Mouse (Mus musculus) heart, embryonic 12.5 days (tissue): Measurements from ENCODE around the gene Cbfa2t3. TPM values are rescaled to one million over a fixed set of nuclear protein-coding genes. Genes with fewer than 3 reads are reported as not detected.
A peak's percentile ranks its signal among the peaks of the same experiment; 100 is the strongest.

Source experiments
- ATAC-seq: fragments of 200-750 bp; cut with Nextera tagmentation; 2 replicates; pipeline ENCODE4 v1.8.0; 2017; ENCODE audit warnings: moderate TSS enrichment, moderate library complexity; ENCODE audit not compliant: insufficient number of reproducible peaks, low FRiP score
- H3K27ac ChIP-seq: fragments of 300-500 bp; sonication (generic); 2 replicates; pipeline ENCODE4 v1.5.1; 2016; ENCODE audit warnings: mild to moderate bottlenecking, moderate library complexity; ENCODE audit not compliant: poor library complexity, severe bottlenecking
- H3K27me3 ChIP-seq: fragments of 300-500 bp; sonication (generic); replicated peaks from 2 replicates; pipeline ENCODE4 v1.6.1; 2016; ENCODE audit warnings: mild to moderate bottlenecking, moderate library complexity
- H3K36me3 ChIP-seq: fragments of 300-500 bp; sonication (generic); 2 replicates; pipeline ENCODE4 v1.6.1; 2016; ENCODE audit warnings: mild to moderate bottlenecking, moderate library complexity
- H3K4me1 ChIP-seq: fragments of 300-500 bp; sonication (generic); replicated peaks from 2 replicates; pipeline ENCODE4 v1.6.1; 2016; ENCODE audit warnings: mild to moderate bottlenecking
- H3K4me2 ChIP-seq: fragments of 300-500 bp; sonication (generic); 2 replicates; pipeline ENCODE4 v1.6.1; 2016; ENCODE audit warnings: mild to moderate bottlenecking, moderate library complexity
- H3K4me3 ChIP-seq: fragments of 300-500 bp; sonication (generic); 2 replicates; pipeline ENCODE4 v1.5.1; 2016; ENCODE audit warnings: mild to moderate bottlenecking
- H3K9ac ChIP-seq: fragments of 300-500 bp; sonication (generic); 2 replicates; pipeline ENCODE4 v1.6.1; 2016; ENCODE audit warnings: mild to moderate bottlenecking, moderate library complexity
- H3K9me3 ChIP-seq: fragments of 300-500 bp; sonication (generic); replicated peaks from 2 replicates; pipeline ENCODE4 v1.6.1; 2016; ENCODE audit warnings: mild to moderate bottlenecking, moderate library complexity
- WGBS: fragments of 180-500 bp; shearing (Covaris S2); methylation state at CpG from one replicate; pipeline ENCODE4 v1.1.7; 2016; 5-methylcytosine and 5-hydroxymethylcytosine counted together
- polyA plus RNA-seq: library from polyadenylated mRNA; unstranded; fragments of >200 nt; fragmentation: Nextera tagmentation; extraction: Ambion mirVana; gene quantifications from 2 replicates; pipeline ENCODE4 v1.2.1, GENCODE M21; 2016

Gene Cbfa2t3
- polyA plus RNA-seq, 1 experiment from 2014 or later = 6.2 TPM

DNA sequence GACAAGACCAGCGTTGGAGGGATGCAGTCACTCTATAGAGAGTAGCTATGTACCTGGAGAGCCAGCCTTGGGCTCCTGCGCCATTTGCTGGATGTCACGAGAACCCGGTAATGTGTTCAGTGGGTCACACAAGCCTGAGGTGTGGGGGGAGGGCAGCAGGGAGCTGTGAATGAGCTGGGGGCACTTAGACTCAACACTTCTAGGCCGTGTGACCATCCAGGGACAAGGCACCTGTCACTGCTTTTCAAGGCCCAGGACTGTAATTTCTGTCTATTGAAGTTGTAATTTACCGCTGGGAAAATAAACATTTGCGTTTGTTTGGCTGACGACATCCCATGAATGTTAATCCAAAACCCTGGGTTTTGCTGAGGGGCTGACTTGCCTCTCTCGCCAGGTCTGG, 12.0 kb downstream of the Cbfa2t3 start:
- no peaks in the 10 kb centered on the region for H3K36me3 ChIP-seq
- H3K27ac ChIP-seq = no peak overlapping the region
- no peak overlapping the region for H3K9ac ChIP-seq
- no peak overlapping the region for H3K4me2 ChIP-seq
- H3K4me3 ChIP-seq = no peak overlapping the region
- H3K4me1 ChIP-seq = peaks cover 12% of the 10 kb centered on the region
- no peak for ATAC-seq
- no peaks in the 10 kb centered on the region for H3K9me3 ChIP-seq
- WGBS = 79% methylated on average over 9 of the region's 9 CpGs
- peaks cover 35% of the 10 kb centered on the region for H3K27me3 ChIP-seq

DNA sequence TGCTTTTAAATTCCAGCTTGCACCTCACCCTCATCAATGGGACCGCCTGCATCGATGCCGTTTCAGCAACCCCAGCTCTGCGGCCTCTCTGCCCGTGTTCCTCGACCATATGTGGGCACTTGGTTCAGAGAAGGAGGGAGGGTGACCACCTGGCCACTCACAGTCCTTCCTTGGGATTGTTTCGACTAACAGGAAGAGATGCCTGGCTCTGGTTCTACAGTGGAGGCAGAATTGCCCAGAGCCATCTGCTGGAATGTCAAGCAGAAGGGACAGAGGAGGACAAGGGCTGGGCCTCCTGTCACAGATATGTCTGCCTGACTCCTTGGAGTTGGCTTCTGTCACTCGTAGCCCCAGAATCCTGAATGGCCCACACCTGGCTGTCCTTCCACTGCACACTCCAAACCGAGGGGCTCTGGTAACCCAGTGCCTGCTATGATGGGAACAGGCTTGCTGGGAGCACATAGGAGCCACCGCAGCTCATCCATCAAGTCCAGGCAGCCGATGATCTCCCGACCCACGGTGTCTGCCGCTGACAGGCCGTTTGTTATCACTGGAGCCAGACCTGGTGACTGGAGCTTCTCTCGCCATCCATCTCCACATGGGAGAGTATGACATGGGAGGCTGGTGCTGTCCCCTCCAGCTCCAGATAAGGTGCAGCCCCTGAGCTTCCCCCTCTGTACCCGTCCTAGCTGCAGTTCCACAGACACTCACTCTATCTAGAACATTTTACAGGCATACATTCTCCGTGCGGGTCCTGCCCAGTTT, 13.6 kb downstream of the Cbfa2t3 start:
- peaks cover 10% of the 10 kb centered on the region for H3K4me1 ChIP-seq
- H3K9me3 ChIP-seq = no peaks in the 10 kb centered on the region
- H3K36me3 ChIP-seq = no peaks in the 10 kb centered on the region
- no peak overlapping the region for H3K27ac ChIP-seq
- no peak overlapping the region for H3K4me3 ChIP-seq
- H3K9ac ChIP-seq = no peak overlapping the region
- peak; percentile 81 for ATAC-seq
- 39% methylated on average over 19 of the region's 19 CpGs for WGBS
- H3K27me3 ChIP-seq = peaks cover 49% of the 10 kb centered on the region
- no peak overlapping the region for H3K4me2 ChIP-seq

DNA sequence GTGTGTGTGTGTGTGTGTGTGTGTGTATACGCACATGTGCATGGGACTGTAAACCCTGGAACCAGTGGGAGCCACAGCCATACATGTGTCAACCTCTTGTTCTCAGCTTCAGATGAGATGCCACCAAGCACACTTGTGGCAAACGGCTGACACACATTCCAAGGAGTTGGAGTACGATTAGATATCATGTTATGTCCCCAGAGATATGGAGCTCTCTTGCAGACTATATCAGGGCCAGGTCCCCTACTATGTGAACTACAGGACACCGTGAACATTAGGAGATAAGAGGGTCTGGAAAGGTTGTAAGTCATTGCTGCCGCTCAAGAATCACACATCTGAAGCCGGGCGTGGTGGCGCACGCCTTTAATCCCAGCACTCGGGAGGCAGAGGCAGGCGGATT, 16.1 kb downstream of the Cbfa2t3 start:
- Histone ChIP-seq H3K9me3 (no peaks in the 10 kb centered on the region), H3K4me3 (no peak overlapping the region), H3K27me3 (peaks cover 68% of the 10 kb centered on the region), H3K4me1 (peaks cover 30% of the 10 kb centered on the region), H3K36me3 (no peaks in the 10 kb centered on the region), H3K4me2 (no peak overlapping the region), H3K9ac (no peak overlapping the region), H3K27ac (no peak overlapping the region)
- WGBS = 67% methylated on average over 11 of the region's 11 CpGs
- no peak for ATAC-seq

DNA sequence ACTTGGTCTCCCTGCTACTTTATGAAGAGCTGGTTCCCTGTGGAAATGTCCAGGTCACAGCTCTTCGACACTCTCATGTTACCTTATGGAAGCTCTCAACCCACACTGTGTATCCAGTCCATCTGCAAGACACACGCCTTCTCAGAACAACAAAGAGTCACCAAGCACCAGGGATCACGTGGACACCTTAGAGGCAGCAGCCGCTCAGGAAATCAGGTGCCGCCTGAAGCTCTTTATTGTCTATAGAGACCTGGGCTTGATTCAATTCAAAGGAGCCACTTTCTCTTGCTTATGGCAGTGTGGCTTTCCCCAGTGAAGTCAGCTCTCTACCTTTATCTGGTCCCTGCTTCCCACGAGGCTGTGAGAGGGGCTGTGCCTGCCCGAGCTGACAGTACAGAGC, 18.7 kb downstream of the Cbfa2t3 start:
- H3K4me1 ChIP-seq = peaks cover 39% of the 10 kb centered on the region
- 41% methylated on average over 7 of the region's 7 CpGs for WGBS
- no peak for ATAC-seq
- H3K9me3 ChIP-seq = no peaks in the 10 kb centered on the region
- peaks cover 76% of the 10 kb centered on the region for H3K27me3 ChIP-seq
- no peak overlapping the region for H3K9ac ChIP-seq
- no peaks in the 10 kb centered on the region for H3K36me3 ChIP-seq
- H3K27ac ChIP-seq = no peak overlapping the region
- H3K4me2 ChIP-seq = no peak overlapping the region
- no peak overlapping the region for H3K4me3 ChIP-seq

DNA sequence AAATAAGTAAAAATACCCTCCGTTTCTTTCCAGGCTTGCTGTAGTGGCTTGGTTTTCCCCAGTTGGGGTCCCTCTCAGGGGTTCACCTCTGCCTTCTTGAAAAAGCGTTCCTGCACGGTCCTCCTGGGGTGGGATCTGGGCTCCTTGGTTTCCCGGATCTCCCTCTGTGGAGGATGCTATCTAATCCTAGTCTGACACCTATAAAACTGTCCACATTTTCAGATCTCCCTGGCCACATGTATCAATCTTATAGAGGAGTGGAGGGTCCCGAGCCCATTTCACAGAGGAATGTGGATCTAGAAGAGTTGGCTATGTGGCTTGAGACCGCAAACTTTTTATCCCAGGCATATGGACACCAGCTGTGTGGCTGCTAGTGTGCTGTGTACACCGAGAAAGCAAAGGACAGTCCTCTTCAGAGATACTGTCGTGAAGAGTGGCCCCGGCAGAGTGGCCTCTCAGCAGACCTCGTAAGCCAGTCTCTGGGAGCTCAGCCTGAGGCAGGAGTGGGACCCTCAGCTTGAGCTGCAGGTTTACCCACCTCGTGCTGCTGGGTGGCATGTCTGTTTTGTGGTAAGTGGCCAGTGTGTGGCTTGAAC, 19.5 kb downstream of the Cbfa2t3 start:
- Histone ChIP-seq H3K9ac (no peak overlapping the region), H3K4me3 (peak overlapping the region; percentile 73; the same call in 1 of the 2 replicates), H3K4me1 (peaks cover 36% of the 10 kb centered on the region), H3K9me3 (no peaks in the 10 kb centered on the region), H3K27ac (no peak overlapping the region; the same call in 1 of the 2 replicates), H3K27me3 (peaks cover 76% of the 10 kb centered on the region), H3K4me2 (peak overlapping the region; percentile 98), H3K36me3 (no peaks in the 10 kb centered on the region)
- ATAC-seq = no peak
- 22% methylated on average over 11 of the region's 11 CpGs for WGBS

DNA sequence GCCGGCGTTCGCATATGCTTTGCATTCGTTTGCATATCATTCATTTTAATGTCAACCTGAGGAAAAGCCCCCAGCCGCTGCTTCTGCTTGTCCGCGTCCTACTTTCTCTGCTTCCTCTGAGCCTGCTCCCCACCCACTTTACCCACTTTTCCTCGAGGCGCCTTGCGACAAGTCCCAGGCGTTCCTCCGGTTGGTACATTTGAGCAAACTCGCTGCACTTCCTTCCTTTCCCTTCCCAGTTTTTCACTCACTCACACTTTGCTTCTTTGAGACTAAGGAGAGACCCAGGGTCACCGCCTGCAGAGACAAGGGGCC, 20.1 kb downstream of the Cbfa2t3 start:
- 2% methylated on average over 14 of the region's 14 CpGs for WGBS
- H3K4me3 ChIP-seq = peak overlapping the region; percentile 73
- peak overlapping the region; percentile 98 for H3K4me2 ChIP-seq
- no peaks in the 10 kb centered on the region for H3K36me3 ChIP-seq
- H3K27me3 ChIP-seq = peaks cover 82% of the 10 kb centered on the region
- no peaks in the 10 kb centered on the region for H3K9me3 ChIP-seq
- H3K9ac ChIP-seq = peak overlapping the region; percentile 83
- peak overlapping the region; percentile 3; the same call in 1 of the 2 replicates for H3K27ac ChIP-seq
- H3K4me1 ChIP-seq = peaks cover 36% of the 10 kb centered on the region
- no peak for ATAC-seq

DNA sequence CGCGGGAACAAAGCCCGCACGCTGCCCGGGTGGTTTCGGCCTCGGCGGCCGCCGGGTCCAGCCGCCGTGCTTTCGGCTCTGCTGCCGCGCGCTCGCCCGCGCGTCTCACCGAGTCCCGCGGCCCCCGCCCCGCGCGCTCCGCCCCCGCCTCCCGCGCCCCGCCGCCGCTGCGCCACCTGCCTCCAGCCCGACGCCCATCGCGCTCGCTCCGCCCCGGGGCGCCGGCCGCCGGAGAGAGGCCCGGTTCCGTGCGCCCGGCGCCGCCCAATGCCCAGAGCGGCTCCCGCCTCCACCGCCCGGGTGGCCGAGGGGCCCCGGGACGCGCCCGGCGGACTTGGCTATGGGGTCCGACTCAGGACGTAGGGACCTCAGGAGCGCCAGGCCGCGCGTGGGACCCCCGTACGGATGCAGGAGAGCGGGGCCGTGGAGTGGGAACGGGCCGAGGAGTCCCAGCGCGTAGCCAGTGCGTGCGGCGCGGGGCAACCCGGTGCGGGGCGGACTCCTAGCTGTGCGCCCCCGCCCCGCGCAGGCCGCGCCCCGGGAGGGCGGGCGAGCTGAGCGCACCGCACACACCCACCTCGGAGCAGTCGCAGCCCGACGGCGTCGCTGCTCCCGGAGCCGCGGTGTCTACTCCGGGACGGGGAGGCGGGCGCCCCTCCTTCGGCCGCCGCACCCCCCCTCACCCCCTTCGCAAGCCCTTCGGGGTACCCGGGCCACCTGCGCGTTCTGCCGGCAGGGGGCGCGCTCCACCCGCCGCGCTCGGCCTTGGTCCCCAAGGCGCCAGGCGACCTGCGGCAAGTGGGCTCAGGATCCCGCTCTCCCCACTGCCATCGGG, 20.6 kb downstream of the Cbfa2t3 start:
- peak overlapping the region; percentile 98 for H3K4me2 ChIP-seq

DNA sequence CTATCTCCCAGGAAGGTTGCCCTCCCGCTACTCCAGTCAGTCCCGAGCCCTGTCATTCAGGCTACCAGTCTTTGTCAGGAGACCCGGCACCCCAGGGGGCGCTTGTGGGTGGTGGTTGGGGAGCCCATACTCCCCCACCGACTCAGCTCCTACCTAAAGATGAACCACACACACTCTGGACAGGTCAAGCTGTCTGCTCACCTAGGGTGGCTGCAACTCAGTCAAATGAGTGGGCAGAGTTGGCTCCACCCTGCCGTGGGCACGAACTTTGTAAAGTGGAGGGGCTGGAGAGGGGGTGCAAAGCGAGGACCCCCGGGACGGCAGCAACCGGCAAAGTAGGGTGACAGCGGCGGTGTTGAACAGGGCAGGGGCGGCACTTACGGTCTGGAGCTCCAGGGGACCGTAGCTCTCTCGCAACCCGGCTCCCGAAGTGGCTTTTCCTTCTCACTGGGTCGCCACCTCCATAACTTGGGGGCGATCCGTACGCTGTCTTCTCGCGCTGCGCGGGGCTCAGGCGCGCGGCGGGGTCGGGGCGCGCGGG, 21.4 kb downstream of the Cbfa2t3 start:
- H3K27me3 ChIP-seq = peaks cover 89% of the 10 kb centered on the region
- H3K9ac ChIP-seq = peak overlapping the region; percentile 83
- 3% methylated on average over 35 of the region's 35 CpGs for WGBS
- no peaks in the 10 kb centered on the region for H3K9me3 ChIP-seq
- H3K4me1 ChIP-seq = peaks cover 36% of the 10 kb centered on the region
- no peak for ATAC-seq
- peaks cover 6% of the 10 kb centered on the region; the same call in 1 of the 2 replicates for H3K36me3 ChIP-seq
- H3K27ac ChIP-seq = peak overlapping the region; percentile 34
- peak overlapping the region; percentile 73 for H3K4me3 ChIP-seq
- peak overlapping the region; percentile 98 for H3K4me2 ChIP-seq

More for the DNA sequence above, 20.6 kb downstream of the Cbfa2t3 start:
- H3K9me3 ChIP-seq = no peaks in the 10 kb centered on the region
- peaks cover 87% of the 10 kb centered on the region for H3K27me3 ChIP-seq
- peak; percentile 82 for ATAC-seq
- peaks cover 36% of the 10 kb centered on the region for H3K4me1 ChIP-seq
- WGBS = 3% methylated on average over 96 of the region's 127 CpGs
- no peaks in the 10 kb centered on the region for H3K36me3 ChIP-seq
- H3K9ac ChIP-seq = peak overlapping the region; percentile 83
- H3K27ac ChIP-seq = peak overlapping the region; percentile 34
- H3K4me3 ChIP-seq = peak overlapping the region; percentile 73

DNA sequence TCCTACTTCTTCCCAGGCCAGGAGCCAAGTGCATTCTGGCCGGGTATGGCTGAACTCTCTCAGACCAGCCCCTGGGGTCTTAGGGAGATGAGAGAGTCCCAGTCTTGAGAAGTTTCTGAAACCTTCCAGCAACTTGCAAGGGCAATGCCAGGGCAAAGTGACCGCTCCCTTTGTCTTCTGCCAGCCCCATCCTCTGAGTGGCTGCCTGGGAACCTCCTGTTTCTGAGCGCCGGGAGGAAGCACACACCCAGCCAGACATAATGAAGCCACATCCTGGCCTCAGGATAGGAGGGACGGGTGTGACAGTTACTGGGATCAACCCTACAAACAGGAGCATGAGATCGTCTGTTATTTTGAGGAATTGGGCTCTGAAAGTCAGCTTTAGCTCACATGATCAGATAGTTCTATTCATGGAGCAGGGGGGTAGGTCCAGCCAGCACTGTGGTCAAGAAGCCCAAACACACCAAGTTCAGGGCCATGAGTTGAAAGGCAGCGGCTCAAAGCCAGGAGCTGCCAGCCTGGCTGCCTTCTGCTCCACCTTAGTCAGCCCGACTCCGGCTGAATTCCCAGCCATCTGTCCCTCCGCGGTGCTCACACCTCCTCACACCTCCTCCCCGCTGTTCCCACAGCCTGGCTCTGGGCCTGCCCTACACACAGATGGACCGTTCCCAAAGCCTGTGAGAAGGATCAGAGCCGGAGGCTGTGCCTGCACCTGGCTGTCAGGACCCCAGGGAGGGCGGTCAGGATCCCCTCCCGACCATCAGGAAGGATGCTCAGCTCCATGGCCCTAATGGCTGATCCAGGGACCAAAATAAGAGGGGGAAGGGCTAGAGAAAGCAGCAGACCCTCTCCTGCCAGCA, 22.1 kb downstream of the Cbfa2t3 start:
- Histone ChIP-seq H3K36me3 (peaks cover 7% of the 10 kb centered on the region; the same call in 1 of the 2 replicates), H3K4me3 (peak overlapping the region; percentile 73), H3K9ac (peak overlapping the region; percentile 83), H3K4me1 (peaks cover 34% of the 10 kb centered on the region), H3K4me2 (peak overlapping the region; percentile 98), H3K27me3 (peaks cover 89% of the 10 kb centered on the region), H3K27ac (peak overlapping the region; percentile 34), H3K9me3 (no peaks in the 10 kb centered on the region)
- ATAC-seq = 0 out of 2 replicates have a peak, but pooled peaks have one; percentile 15
- WGBS = 16% methylated on average over 16 of the region's 16 CpGs
